Mouse (Mus musculus) limb, embryonic 10.5 days (tissue): ENCODE results near the gene Crybb1. TPM values are rescaled to one million over a fixed set of nuclear protein-coding genes. Genes with fewer than 3 reads are reported as not detected.

ENCODE experiments used
- DNase-seq: peaks from one replicate; pipeline ENCODE4 v3.0.0-alpha.2; 2017; ENCODE audit warnings: low spot score
- H3K27ac ChIP-seq: fragments of 300-500 bp; sonication (generic); 2 replicates; pipeline ENCODE4 v1.5.1; 2016; ENCODE audit warnings: mild to moderate bottlenecking
- H3K27me3 ChIP-seq: fragments of 300-500 bp; sonication (generic); 2 replicates; pipeline ENCODE4 v1.6.1; 2016; ENCODE audit warnings: low read depth, mild to moderate bottlenecking; ENCODE audit not compliant: poor library complexity, severe bottlenecking
- H3K36me3 ChIP-seq: fragments of 300-500 bp; sonication (generic); 2 replicates; pipeline ENCODE4 v1.6.1; 2016; ENCODE audit warnings: mild to moderate bottlenecking, moderate library complexity
- H3K4me1 ChIP-seq: fragments of 300-500 bp; sonication (generic); 2 replicates; pipeline ENCODE4 v1.6.1; 2016
- H3K4me3 ChIP-seq: fragments of 300-500 bp; sonication (generic); 2 replicates; pipeline ENCODE4 v1.5.1; 2016; ENCODE audit warnings: mild to moderate bottlenecking, moderate library complexity
- H3K9me3 ChIP-seq: fragments of 300-500 bp; sonication (generic); replicated peaks from 2 replicates; pipeline ENCODE4 v1.6.1; 2016; ENCODE audit warnings: mild to moderate bottlenecking
- WGBS: fragments of 180-500 bp; shearing (Covaris S2); methylation state at CpG from one replicate; pipeline ENCODE4 v1.1.7; 2016; 5-methylcytosine and 5-hydroxymethylcytosine counted together
- polyA plus RNA-seq: library from polyadenylated mRNA; unstranded; fragments of >200 nt; fragmentation: Nextera tagmentation; extraction: Ambion mirVana; gene quantifications from 2 replicates; pipeline ENCODE4 v1.2.1, GENCODE M21; 2016

Crybb1 gene
- polyA plus RNA-seq, 1 experiment from 2014 or later, result not detected

DNA sequence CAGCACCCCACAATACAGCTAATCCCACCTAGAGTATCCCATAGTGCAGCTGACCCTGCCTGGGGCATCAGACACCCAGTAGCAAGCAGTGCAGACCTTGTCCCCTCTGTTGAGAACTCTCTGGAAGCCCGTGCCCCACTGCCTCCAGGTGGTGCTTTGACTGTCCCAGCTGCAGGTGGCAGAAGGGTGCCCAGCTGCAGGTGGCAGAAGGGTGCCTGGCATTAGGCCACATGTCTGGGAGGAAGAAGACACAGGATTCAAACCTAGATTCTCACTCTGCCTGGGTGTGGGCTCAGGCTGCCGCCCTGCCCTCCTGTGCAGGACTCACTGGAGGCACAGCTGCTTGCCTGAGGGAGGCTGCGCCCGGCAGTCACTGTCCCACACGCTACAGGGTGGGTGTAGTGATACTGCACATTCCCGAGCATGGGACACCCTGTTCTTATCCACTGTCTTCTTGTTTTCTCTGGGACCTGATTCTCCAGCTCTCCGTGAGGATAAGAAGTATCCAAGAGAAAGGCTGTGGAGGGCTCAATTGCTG is 30.0 kb downstream of the Crybb1 start:
- H3K9me3 ChIP-seq, result no peaks in the 10 kb centered on the region
- 91% methylated on average over 7 of the region's 7 CpGs for whole genome bisulfite sequencing
- H3K4me1 ChIP-seq, result peaks cover 34% of the 10 kb centered on the region
- no peak overlapping the region for H3K4me3 ChIP-seq
- DNase-seq, result no peak
- H3K27ac ChIP-seq, result no peak overlapping the region
- peaks cover 7% of the 10 kb centered on the region; the same call in 1 of the 2 replicates for H3K36me3 ChIP-seq
- H3K27me3 ChIP-seq, result no peaks in the 10 kb centered on the region

DNA sequence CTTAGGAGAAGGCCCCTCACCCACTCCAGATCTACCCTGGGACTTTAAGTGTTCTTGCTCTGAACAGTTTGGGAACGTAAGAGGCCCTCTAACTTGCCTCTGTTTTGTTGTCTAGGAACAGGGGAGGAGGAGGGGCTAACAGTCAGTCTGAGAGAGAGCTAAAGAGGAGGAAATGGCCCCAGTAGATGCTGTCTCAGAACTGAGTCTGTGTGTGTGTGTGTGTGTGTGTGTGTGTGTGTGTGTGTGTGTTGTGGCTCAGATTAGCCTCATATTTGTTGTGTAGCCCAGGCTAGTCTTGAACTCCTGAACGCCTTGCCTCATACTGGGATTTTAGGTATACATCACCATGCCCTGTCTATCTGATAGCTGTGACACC is 31.0 kb downstream of the Crybb1 start:
- Histone ChIP-seq H3K9me3 (no peaks in the 10 kb centered on the region), H3K27me3 (no peaks in the 10 kb centered on the region), H3K4me3 (no peak overlapping the region), H3K4me1 (peaks cover 24% of the 10 kb centered on the region), H3K36me3 (peaks cover 7% of the 10 kb centered on the region; the same call in 1 of the 2 replicates), H3K27ac (no peak overlapping the region)
- DNase-seq, result no peak
- 85% methylated on average over 2 of the region's 2 CpGs for WGBS

DNA sequence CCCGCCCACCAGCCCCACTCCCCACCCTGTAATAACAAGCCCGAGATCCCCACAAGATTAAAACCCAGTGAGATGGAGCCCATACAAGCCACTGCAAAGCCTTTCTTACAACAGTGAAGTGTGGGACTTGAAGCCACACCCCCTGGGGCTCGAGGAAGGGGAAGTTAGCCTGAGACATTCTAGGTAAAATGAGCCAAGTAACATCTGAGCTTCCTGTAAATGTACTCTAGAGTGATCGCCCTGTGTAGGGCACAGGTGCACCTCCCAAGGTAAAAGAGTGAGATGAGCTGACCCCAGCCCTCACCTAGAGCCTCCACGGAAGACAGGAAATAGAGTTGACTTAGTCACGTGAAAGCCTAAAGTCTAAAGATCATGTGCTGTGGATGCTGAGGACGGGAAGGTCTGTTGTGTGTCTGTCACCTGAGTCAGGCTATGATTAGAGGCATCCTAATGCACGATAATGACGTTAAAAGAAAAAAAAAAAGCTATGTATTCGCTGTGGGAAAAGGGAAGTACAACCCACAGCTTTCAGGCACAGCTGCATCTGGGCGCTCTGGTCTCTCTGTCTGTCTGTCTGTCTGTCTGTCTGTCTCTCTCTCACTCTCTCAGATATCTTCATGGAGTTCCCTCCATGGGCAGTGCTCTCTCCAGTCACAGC is 31.5 kb downstream of the Crybb1 start:
- Histone ChIP-seq H3K36me3 (peaks cover 7% of the 10 kb centered on the region; the same call in 1 of the 2 replicates), H3K4me1 (peaks cover 24% of the 10 kb centered on the region), H3K4me3 (no peak overlapping the region), H3K9me3 (no peaks in the 10 kb centered on the region), H3K27ac (no peak overlapping the region), H3K27me3 (no peaks in the 10 kb centered on the region)
- DNase-seq, result no peak
- WGBS, result 86% methylated on average over 11 of the region's 11 CpGs

DNA sequence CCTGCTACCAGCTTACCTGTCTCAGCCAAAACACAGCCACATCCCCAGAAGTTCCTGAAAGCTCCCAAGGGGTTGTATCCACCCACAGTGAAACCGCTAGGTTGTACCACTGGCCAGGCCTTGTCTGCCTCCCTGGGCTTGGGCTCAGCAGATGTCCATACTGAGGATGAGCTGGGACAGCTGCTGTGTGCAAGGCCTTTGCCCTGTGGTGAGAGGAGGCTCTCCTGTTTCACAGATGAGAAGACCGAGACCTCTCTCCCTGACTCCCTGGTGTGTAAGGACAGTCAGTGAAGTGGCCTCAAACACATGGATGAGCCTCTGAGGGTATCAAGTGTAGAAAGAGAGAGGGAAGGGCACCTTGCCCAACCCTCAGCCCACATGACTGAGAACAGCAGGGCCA is 32.0 kb downstream of the Crybb1 start:
- Histone ChIP-seq H3K27me3 (no peaks in the 10 kb centered on the region), H3K4me1 (peaks cover 18% of the 10 kb centered on the region), H3K4me3 (no peak overlapping the region), H3K36me3 (peaks cover 7% of the 10 kb centered on the region; the same call in 1 of the 2 replicates), H3K27ac (0 out of 2 replicates have a peak overlapping the region, but pooled peaks have one; percentile 4), H3K9me3 (no peaks in the 10 kb centered on the region)
- no peak for DNase-seq
- 90% methylated on average over 2 of the region's 2 CpGs for WGBS

DNA sequence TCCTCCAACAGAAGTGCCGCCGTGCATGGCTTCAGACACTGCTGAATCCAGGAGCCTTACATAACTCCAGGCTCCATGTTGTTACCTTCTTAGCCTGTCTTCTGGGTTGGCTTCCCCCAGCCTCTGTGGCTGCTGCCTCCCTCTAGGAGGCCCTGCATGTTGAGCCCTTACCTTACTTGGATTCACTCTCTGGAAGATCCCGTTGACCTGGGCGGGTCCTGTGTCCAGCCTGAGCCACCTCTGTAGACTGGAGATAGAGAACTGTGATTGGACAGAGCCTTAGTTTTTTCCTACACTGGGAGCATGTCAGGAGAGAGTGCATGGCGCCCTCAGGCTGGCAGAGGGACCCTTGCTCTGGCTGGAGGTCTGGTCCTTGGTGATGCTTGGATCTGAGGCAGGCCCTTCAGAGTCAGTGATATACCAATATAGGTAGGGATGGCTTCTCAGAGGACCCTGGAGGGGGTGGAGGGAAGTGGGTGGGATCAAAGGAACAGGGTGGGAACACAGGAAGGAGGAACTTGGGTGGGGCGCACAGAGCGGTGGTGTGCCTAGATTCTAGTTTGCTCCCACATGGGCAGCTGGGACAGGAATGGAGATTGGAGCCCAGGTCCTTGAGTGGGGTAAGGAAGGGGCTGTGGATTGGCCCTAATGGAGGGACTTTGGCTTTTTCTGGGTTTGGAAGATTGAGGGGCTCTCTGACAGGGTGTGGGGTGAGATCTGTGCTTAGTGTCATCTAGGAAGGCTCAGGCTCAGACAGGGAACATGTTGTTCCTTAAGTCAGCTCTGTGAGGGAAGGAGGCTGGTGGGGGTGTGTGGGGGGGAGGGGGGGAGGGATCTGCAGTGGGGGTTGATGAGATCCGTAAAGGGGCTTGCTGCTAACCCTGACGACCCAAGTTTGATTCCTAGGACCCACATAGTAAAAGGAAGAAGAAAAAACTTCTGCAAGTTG is 32.9 kb downstream of the Crybb1 start:
- H3K4me1 ChIP-seq, result peaks cover 15% of the 10 kb centered on the region
- peaks cover 7% of the 10 kb centered on the region; the same call in 1 of the 2 replicates for H3K36me3 ChIP-seq
- H3K4me3 ChIP-seq, result no peak overlapping the region
- no peak for DNase-seq
- H3K9me3 ChIP-seq, result no peaks in the 10 kb centered on the region
- H3K27me3 ChIP-seq, result no peaks in the 10 kb centered on the region
- 81% methylated on average over 9 of the region's 9 CpGs for WGBS
- H3K27ac ChIP-seq, result peak overlapping the region; percentile 19; the same call in 1 of the 2 replicates

DNA sequence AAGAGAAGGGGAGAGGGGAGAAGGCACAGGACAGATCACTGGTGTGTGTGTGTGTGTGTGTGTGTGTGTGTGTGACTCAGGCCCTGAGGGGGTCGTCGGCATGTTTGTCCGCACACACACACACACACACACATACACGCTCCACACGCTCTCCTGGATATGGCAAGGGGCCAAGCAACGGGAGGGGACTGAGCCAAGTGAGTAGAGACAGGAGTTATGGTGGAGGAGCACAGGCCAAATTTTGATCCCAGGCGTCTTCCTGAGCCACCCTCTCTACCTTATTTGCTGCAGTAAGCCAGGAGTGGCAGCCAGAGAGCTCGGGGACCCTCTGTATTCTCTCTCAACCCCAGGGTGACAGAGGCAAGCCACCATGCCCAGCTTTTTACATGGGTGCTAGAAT is 33.6 kb downstream of the Crybb1 start:
- 83% methylated on average over 6 of the region's 8 CpGs for WGBS
- Histone ChIP-seq H3K27me3 (no peaks in the 10 kb centered on the region), H3K27ac (no peak overlapping the region), H3K4me3 (no peak overlapping the region), H3K4me1 (peaks cover 8% of the 10 kb centered on the region), H3K36me3 (peaks cover 7% of the 10 kb centered on the region; the same call in 1 of the 2 replicates), H3K9me3 (no peaks in the 10 kb centered on the region)
- DNase-seq, result no peak

DNA sequence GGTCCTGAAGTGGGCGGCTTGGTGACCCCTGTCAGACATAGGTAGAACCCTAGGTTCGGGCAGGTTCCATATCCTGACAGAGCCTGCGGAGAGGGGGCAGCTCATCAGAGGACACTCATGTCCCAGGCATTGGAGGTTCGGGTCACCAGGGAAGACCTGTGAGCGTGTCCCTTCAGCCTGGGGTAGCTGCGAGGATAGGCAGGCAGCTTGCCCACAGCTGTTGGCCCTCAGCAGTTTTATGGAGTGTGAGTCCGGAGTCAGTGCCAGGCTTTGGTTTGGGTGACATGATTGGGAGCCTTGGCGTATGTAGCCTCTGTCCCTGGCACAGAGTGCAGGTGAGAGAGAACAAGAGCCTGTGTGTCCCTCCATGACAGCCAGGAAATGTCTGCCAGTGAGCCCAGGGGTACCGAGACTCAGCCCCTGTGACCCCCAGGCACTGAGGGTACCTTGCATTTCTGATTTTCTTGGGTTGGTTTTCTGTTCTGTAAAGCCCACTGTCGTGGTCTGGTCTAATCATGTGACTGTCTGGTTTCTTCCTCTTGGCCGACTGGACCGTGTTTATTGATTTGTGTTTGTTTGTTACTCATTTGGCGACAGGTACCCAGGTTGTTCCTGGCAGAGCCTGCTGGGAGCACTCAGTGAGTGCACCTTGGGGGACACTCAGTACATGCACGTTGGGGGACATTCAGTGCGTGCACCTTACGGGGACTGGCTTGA is 34.4 kb downstream of the Crybb1 start:
- Histone ChIP-seq H3K4me3 (no peak overlapping the region), H3K4me1 (peaks cover 12% of the 10 kb centered on the region), H3K36me3 (peaks cover 7% of the 10 kb centered on the region; the same call in 1 of the 2 replicates), H3K27me3 (no peaks in the 10 kb centered on the region), H3K9me3 (no peaks in the 10 kb centered on the region), H3K27ac (no peak overlapping the region)
- DNase-seq, result no peak
- 86% methylated on average over 16 of the region's 16 CpGs for WGBS

DNA sequence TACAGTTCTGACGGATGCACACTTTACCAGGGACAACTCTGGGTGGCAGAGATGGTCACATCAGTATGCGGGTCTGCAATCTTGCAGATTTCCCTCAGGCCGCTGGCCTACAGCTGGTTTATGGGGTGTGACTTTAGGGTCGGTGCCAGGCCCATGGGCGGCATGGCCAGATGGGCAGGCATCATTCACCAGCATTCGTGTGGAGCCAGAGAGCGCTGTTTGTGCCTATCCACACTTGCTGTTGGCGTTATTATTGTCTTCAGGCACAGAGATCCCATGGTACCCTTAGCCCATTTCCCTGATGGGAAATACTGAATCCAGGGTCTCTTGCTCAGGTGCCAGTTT is 34.9 kb downstream of the Crybb1 start:
- H3K9me3 ChIP-seq, result no peaks in the 10 kb centered on the region
- no peak overlapping the region for H3K4me3 ChIP-seq
- WGBS, result 90% methylated on average over 8 of the region's 8 CpGs
- H3K4me1 ChIP-seq, result peaks cover 17% of the 10 kb centered on the region
- H3K27ac ChIP-seq, result no peak overlapping the region
- peaks cover 4% of the 10 kb centered on the region; the same call in 1 of the 2 replicates for H3K36me3 ChIP-seq
- H3K27me3 ChIP-seq, result no peaks in the 10 kb centered on the region
- no peak for DNase-seq

DNA sequence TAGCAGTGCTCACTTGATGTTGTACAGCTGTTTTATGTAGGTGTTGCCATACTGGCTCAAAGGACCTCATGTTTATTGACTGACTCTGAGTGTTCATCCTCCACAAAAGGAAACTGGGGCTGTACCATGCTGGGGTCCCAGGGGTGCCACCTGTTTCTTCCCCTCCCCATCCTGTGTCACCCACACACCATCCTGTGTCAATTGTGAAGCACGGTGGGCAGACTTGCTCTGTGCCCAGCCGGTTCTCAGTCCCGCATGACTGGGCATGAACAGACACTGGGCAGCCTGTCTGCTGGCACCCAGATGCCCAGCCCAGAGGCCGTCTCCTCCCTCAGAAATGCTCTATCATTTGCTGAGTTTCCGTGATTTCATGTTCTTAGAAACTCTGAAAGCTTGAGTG is 36.3 kb downstream of the Crybb1 start:
- Histone ChIP-seq H3K36me3 (no peaks in the 10 kb centered on the region), H3K27me3 (no peaks in the 10 kb centered on the region), H3K9me3 (no peaks in the 10 kb centered on the region), H3K4me3 (no peak overlapping the region), H3K4me1 (peaks cover 14% of the 10 kb centered on the region), H3K27ac (no peak overlapping the region)
- 94% methylated on average over 5 of the region's 5 CpGs for WGBS
- DNase-seq, result no peak

DNA sequence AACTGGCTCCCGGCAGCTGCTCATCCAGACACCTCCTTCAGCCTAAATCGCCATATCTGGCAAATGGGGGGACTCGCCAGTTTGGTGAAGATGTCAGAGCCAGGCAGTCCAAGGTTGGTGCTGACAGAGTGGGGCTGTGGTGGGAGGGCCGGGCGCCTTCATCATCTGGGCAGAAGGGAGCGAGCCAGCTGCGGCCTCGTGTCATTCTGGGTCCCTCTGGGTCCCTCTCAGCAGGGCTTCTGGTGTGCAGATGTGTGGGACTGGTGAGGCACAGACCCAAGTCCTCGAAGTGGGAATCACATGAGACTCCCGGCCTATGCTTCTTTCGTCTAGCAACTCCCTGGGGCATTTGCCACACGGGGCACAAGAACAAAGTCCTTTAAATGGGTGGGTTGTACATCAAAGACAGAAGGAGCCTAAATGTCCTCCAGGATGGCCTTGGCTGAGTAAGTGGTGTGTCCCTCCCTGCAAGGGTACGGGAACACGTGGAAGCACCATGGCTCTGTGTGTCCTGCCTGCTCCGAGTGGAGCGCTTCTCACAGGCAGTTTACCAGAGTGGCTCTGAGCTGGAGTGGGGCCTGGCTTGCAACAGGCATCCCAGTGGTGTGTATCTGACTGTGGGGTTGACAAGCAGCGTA is 36.8 kb downstream of the Crybb1 start:
- WGBS, result 78% methylated on average over 17 of the region's 17 CpGs
- H3K27ac ChIP-seq, result no peak overlapping the region
- H3K4me3 ChIP-seq, result no peak overlapping the region
- no peaks in the 10 kb centered on the region for H3K9me3 ChIP-seq
- H3K27me3 ChIP-seq, result no peaks in the 10 kb centered on the region
- peaks cover 14% of the 10 kb centered on the region for H3K4me1 ChIP-seq
- H3K36me3 ChIP-seq, result no peaks in the 10 kb centered on the region
- DNase-seq, result no peak

DNA sequence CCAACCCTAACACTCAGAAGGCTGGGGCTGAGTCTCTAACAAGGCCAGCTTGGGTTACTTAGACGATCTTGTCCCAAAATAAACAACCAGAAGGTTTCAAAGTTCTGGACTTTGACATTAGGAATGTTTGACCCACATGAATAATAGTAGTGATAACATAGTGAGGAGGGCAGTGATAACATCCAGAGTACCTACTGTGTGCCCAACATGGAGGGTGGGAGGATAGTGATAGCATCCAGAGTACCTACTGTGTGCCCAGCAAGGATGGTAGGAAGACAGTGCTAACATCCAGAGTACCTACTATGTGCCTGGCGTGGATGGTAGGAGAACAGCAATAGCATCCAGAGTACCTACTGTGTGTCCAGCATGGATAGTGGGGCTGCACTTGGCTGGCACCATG is 38.2 kb downstream of the Crybb1 start:
- no peaks in the 10 kb centered on the region for H3K27me3 ChIP-seq
- no peak for DNase-seq
- H3K36me3 ChIP-seq, result 0 out of 2 replicates have a peak, but pooled peaks cover 2% of the 10 kb centered on the region
- 76% methylated on average over 2 of the region's 2 CpGs for WGBS
- H3K4me3 ChIP-seq, result no peak overlapping the region
- peaks cover 17% of the 10 kb centered on the region for H3K4me1 ChIP-seq
- H3K9me3 ChIP-seq, result no peaks in the 10 kb centered on the region
- no peak overlapping the region for H3K27ac ChIP-seq

DNA sequence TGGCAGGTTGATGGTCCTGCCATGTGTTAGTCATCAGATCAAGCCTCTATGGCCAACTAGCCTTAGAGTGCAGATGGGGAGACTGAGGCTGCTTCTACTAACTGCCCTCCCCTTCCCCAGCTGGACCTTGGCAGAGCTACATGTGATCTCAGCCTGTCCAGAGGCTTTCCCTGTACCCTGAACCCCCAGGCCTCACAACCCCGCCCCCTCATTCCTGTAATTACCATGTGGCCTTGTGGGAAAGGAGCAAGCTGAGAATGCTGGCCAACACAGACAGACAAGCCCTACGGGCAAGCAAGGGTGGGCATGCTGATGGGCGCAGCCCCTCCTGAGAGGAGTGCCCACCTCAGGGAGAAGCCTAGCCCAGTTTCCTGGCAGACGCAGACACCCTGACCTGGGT is 39.1 kb downstream of the Crybb1 start:
- peaks cover 17% of the 10 kb centered on the region for H3K4me1 ChIP-seq
- peak overlapping the region; percentile 25; the same call in 1 of the 2 replicates for H3K27ac ChIP-seq
- 0 out of 2 replicates have a peak, but pooled peaks cover 2% of the 10 kb centered on the region for H3K36me3 ChIP-seq
- WGBS, result 63% methylated on average over 4 of the region's 4 CpGs
- no peaks in the 10 kb centered on the region for H3K9me3 ChIP-seq
- H3K27me3 ChIP-seq, result no peaks in the 10 kb centered on the region
- no peak overlapping the region for H3K4me3 ChIP-seq
- DNase-seq, result no peak
